In genomic region chr11:76285431-76286075, GRCm38 (mm10) we compare ENCODE assay signal across 9 mouse cellular contexts. TPM values are rescaled to one million over a fixed set of nuclear protein-coding genes. Genes with fewer than 3 reads are reported as not detected.
DNase-seq lines count a peak whose midpoint lies in the region; ATAC-seq and TF ChIP-seq lines count a peak whose summit lies in the region.
"Had no signal": no experiment of that assay in that cellular context is flagged by ENCODE, and none has a peak within 500 bp of the region (broad histone marks: within the 10 kb centered on the region; RNA-seq: fewer than 3 reads in every experiment).

No protein-coding gene starts in this region.

- no peak overlapping the region for H3K4me3 ChIP-seq in intestine, embryonic 15.5 days (replicated peaks)
- no peak overlapping the region for H3K4me3 ChIP-seq in intestine, postnatal 0 days (ENCODE audit: low read depth, low read length)
- no peak overlapping the region for H3K4me3 ChIP-seq in limb, embryonic 10.5 days
- H3K4me3 ChIP-seq: midbrain, embryonic 12.5 days had no signal

- in situ Hi-C loops in Patski (cut with MboI; ENCODE audit: low pct_unique_long_range_greater_than_20kb): no loop called here

- H3K4me1 ChIP-seq in intestine, embryonic 15.5 days (replicated peaks): peaks cover 31% of the 10 kb centered on the region
- H3K4me1 ChIP-seq in intestine, postnatal 0 days (replicated peaks; ENCODE audit: control insufficient read depth, insufficient read depth, low read length): no peaks in the 10 kb centered on the region
- peaks cover 62% of the 10 kb centered on the region for H3K4me1 ChIP-seq in limb, embryonic 10.5 days

- whole genome bisulfite sequencing in intestine, embryonic 15.5 days: 47% methylated on average over 7 of the region's 7 CpGs
- 44% methylated on average over 7 of the region's 7 CpGs for WGBS in intestine, postnatal 0 days
- 41% methylated on average over 7 of the region's 7 CpGs for WGBS in limb, embryonic 10.5 days

- no peaks in the 10 kb centered on the region for H3K36me3 ChIP-seq in intestine, embryonic 15.5 days
- no peaks in the 10 kb centered on the region for H3K36me3 ChIP-seq in intestine, postnatal 0 days (ENCODE audit: control insufficient read depth, insufficient read depth)
- peaks cover 11% of the 10 kb centered on the region for H3K36me3 ChIP-seq in limb, embryonic 10.5 days
- H3K36me3 ChIP-seq: midbrain, embryonic 12.5 days had no signal

- H3K9ac ChIP-seq in intestine, embryonic 15.5 days: no peak overlapping the region
- no peak overlapping the region for H3K9ac ChIP-seq in intestine, postnatal 0 days (ENCODE audit: low read depth, low read length)
- H3K9ac ChIP-seq: midbrain, embryonic 12.5 days had no signal

- TF ChIP-seq CTCF in intestine, postnatal 0 days (IDR thresholded peaks at IDR 0.05; ENCODE audit: low read depth): no peak
- no peak for TF ChIP-seq CTCF in Patski (IDR thresholded peaks at IDR 0.05)

- no peak overlapping the region for H3K27ac ChIP-seq in intestine, embryonic 15.5 days
- H3K27ac ChIP-seq in intestine, postnatal 0 days (ENCODE audit: low read depth, low read length): no peak overlapping the region
- H3K27ac ChIP-seq in limb, embryonic 10.5 days: peak overlapping the region; percentile 46; the same call in 1 of the 2 replicates
- H3K27ac ChIP-seq: midbrain, embryonic 12.5 days had no signal

- peak; percentile 54; the same call in 1 of the 2 replicates for ATAC-seq in intestine, embryonic 15.5 days
- ATAC-seq in intestine, postnatal 0 days: no peak
- ATAC-seq in Patski: peak; percentile 67

- H3K4me2 ChIP-seq in intestine, embryonic 15.5 days (replicated peaks): no peak overlapping the region
- H3K4me2 ChIP-seq in intestine, postnatal 0 days (replicated peaks; ENCODE audit: low read depth): no peak overlapping the region
- H3K4me2 ChIP-seq: midbrain, embryonic 12.5 days had no signal

- peak; percentile 73 for DNase-seq in Patski (ENCODE audit: low read depth, low spot score)
- peak; percentile 36 to 39 for DNase-seq in heart, adult 9 months (ENCODE audit: low spot score in 2 of 2)
- no peak for DNase-seq in limb, embryonic 10.5 days (ENCODE audit: low spot score)
- DNase-seq in B cell, adult 2 months: no peak
- DNase-seq in right cerebral cortex, postnatal 36 days (ENCODE audit: low spot score in 2 of 2): no peak
- DNase-seq in cerebellum, adult 9-11 months: no peak

- no peaks in the 10 kb centered on the region for H3K9me3 ChIP-seq in intestine, embryonic 15.5 days
- no peaks in the 10 kb centered on the region for H3K9me3 ChIP-seq in intestine, postnatal 0 days (ENCODE audit: control insufficient read depth)
- H3K9me3 ChIP-seq in limb, embryonic 10.5 days (replicated peaks): no peaks in the 10 kb centered on the region
- H3K9me3 ChIP-seq: midbrain, embryonic 12.5 days had no signal

- POLR2A ChIA-PET in Patski (lab: Charles Lee): interaction anchor here (0.8 to 0.9 kb wide), 2 partner anchors 13 to 48 kb away, joined by 3 to 4 read pairs; no protein-coding TSS in a partner anchor

- CTCF ChIA-PET in Patski (lab: Charles Lee): interaction anchor here (0.9 to 3.1 kb wide), 7 partner anchors 15 to 101 kb away, joined by 3 to 10 read pairs (median 3); no protein-coding TSS in a partner anchor

- no peaks in the 10 kb centered on the region for H3K27me3 ChIP-seq in intestine, embryonic 15.5 days (replicated peaks)
- no peaks in the 10 kb centered on the region for H3K27me3 ChIP-seq in intestine, postnatal 0 days (replicated peaks; ENCODE audit: control insufficient read depth, insufficient read depth, low read length)
- no peaks in the 10 kb centered on the region for H3K27me3 ChIP-seq in Patski
- no peaks in the 10 kb centered on the region for H3K27me3 ChIP-seq in limb, embryonic 10.5 days (ENCODE audit: low read depth, poor library complexity, severe bottlenecking)
- H3K27me3 ChIP-seq: midbrain, embryonic 12.5 days had no signal

RNA-seq across cellular contexts. Expression of gene Glod4, which starts 42.0 kb away (rescaled TPM):
- 123 and 138 TPM in 2 replicates for polyA plus RNA-seq in intestine, embryonic 15.5 days (2015; fragmentation: Nextera tagmentation; extraction: Ambion mirVana)
- 68.9 and 77.2 TPM in 2 replicates for polyA plus RNA-seq in intestine, postnatal 0 days (2015; fragmentation: Nextera tagmentation; extraction: Ambion mirVana)
- polyA plus RNA-seq in Patski (2021): 151 TPM
- polyA plus RNA-seq in limb, embryonic 10.5 days (2016; fragmentation: Nextera tagmentation; extraction: Ambion mirVana): 139 and 140 TPM in 2 replicates

RNA-seq across cellular contexts. Expression of gene Mrm3, which starts 42.0 kb away (rescaled TPM):
- polyA plus RNA-seq in intestine, embryonic 15.5 days (2015; fragmentation: Nextera tagmentation; extraction: Ambion mirVana): 26.3 and 29.6 TPM in 2 replicates
- polyA plus RNA-seq in intestine, postnatal 0 days (2015; fragmentation: Nextera tagmentation; extraction: Ambion mirVana): 8.4 and 8.9 TPM in 2 replicates
- 15.4 TPM for polyA plus RNA-seq in Patski (2021)
- polyA plus RNA-seq in limb, embryonic 10.5 days (2016; fragmentation: Nextera tagmentation; extraction: Ambion mirVana): 29.5 and 33.0 TPM in 2 replicates

Comparison
In these comparisons a context has a peak if more than half of its experiments do, and no peak if none do; other contexts are left out.
1. DNase-seq: peak in Patski (single experiment) and heart, adult 9 months (2 of 2); none in limb, embryonic 10.5 days (single experiment), B cell, adult 2 months (0 of 2), right cerebral cortex, postnatal 36 days (0 of 2) and cerebellum, adult 9-11 months (single experiment).